Mouse (Mus musculus): ENCODE measurements at regions not wholly inside any gene's neighbourhood (a gene's known extent, or its start where the extent isn't known, plus 50 kb on each side); places are given as distances from the start of the nearest gene placed in this dataset.

- H3K27ac ChIP-seq = no peak overlapping the region
- DNase-seq = no peak
- intact Hi-C loops (cut with DNase I) = no loop called here
- no peak overlapping the region for H3K4me3 ChIP-seq
- no peak for TF ChIP-seq CTCF (IDR thresholded peaks at IDR 0.05)
Observed at GRCm38 (mm10) chr15:52095629-52096190, 1789.0 kb upstream of the Gm7489 start.

- Histone ChIP-seq H3K4me3 (no peak overlapping the region), H3K27ac (no peak overlapping the region)
- intact Hi-C loops (cut with DNase I) = no loop called here
- no peak for DNase-seq
- no peak for TF ChIP-seq CTCF (IDR thresholded peaks at IDR 0.05)
Observed at GRCm38 (mm10) chr15:52108761-52109160, 1775.9 kb upstream of the Gm7489 start.

- no peak for TF ChIP-seq CTCF (IDR thresholded peaks at IDR 0.05)
- no peak for DNase-seq
- Histone ChIP-seq H3K27ac (no peak overlapping the region), H3K4me3 (no peak overlapping the region)
- intact Hi-C loops (cut with DNase I) = no loop called here
Observed at GRCm38 (mm10) chr15:52114368-52115036, 1770.2 kb upstream of the Gm7489 start.

DNA sequence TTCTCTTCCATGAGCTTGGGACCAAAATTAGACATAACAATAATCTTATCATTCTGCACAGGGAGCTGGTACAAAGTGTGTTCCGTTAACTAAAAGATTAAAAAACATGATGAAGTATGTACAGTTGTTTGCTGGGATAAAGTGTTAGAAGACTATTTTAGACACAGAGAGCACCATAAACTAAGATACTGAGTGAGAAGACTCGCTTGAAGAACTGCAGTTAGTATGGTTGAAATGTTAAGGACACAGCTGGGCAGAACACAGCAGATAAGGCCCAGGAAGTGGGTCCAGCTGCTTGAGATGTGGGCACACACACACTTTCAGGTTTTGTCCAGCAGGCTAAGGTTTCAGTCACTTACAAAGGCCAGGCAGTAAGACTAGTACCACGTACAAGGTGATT lies 1748.0 kb upstream of the Gm7489 start:
- no peak overlapping the region for H3K4me3 ChIP-seq
- intact Hi-C loops (cut with DNase I) = no loop called here
- no peak for DNase-seq
- no peak overlapping the region for H3K27ac ChIP-seq
- no peak for TF ChIP-seq CTCF (IDR thresholded peaks at IDR 0.05)

DNA sequence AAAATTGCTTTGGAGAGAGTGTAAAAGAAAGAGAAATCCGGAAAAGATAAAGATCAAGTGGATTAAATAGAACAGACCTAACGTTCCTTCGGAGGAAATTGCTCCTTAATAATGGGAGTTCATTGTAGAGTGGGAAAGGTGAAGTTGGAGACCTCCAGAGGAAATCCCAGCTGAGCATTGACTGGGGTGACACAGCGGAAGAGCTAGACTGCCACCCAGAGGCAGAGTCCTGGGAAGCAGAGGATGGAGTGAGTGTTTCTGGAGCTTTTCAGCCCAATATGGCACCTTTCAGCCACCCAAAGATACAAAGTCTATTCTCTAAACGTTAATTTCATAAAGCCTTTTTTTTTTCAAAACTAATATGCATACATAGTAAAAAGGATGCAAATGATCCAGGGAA lies 1731.3 kb upstream of the Gm7489 start:
- Histone ChIP-seq H3K27ac (no peak overlapping the region), H3K4me3 (no peak overlapping the region)
- TF ChIP-seq CTCF (IDR thresholded peaks at IDR 0.05) = peak; percentile 61
- DNase-seq = peak; percentile 19
- intact Hi-C loops (cut with DNase I) = loop anchor here (2.0 kb wide), 1 partner anchor 243 kb away; no protein-coding TSS in a partner anchor

DNA sequence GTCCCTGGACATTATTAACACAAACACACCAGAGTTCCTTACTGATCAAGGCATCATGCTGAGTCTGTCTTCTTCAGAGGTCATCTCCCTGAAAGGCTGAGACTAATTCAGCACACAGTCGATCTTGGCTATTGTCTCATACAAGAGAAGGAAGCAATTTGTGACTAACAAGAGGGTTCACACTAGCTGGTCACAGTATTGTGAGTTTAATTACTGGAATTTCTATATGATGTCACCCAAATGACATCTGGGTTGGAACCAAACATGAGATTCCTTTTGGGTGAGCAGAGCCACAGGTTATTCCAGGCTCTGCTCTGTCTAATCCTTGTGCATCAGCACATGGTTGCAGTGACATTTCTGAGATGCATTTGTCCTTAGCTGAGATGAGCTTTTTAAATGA lies 1728.9 kb upstream of the Gm7489 start:
- no peak for TF ChIP-seq CTCF (IDR thresholded peaks at IDR 0.05)
- Histone ChIP-seq H3K4me3 (no peak overlapping the region), H3K27ac (no peak overlapping the region)
- DNase-seq = no peak
- intact Hi-C loops (cut with DNase I) = no loop called here

DNA sequence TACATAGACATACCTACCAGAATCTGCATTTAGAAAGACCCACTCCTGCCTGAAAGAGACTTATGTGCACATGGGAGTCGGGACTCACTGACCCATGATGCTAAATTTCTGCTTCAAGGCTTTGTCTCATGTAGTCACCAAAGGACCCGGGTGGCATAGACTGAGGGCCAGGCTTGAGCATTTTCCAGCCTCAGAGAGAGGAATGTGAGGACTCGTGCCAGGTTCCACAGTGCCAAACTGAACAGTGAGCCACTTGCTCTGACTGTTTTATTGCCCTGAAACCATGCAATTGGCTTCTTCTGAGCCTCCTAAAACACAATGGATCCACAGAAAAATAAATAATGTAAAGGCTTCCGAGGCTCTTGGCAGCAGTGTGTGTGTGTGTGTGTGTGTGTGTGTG lies 1727.9 kb upstream of the Gm7489 start:
- DNase-seq = no peak
- TF ChIP-seq CTCF (IDR thresholded peaks at IDR 0.05) = no peak
- intact Hi-C loops (cut with DNase I) = no loop called here
- Histone ChIP-seq H3K27ac (no peak overlapping the region), H3K4me3 (no peak overlapping the region)

DNA sequence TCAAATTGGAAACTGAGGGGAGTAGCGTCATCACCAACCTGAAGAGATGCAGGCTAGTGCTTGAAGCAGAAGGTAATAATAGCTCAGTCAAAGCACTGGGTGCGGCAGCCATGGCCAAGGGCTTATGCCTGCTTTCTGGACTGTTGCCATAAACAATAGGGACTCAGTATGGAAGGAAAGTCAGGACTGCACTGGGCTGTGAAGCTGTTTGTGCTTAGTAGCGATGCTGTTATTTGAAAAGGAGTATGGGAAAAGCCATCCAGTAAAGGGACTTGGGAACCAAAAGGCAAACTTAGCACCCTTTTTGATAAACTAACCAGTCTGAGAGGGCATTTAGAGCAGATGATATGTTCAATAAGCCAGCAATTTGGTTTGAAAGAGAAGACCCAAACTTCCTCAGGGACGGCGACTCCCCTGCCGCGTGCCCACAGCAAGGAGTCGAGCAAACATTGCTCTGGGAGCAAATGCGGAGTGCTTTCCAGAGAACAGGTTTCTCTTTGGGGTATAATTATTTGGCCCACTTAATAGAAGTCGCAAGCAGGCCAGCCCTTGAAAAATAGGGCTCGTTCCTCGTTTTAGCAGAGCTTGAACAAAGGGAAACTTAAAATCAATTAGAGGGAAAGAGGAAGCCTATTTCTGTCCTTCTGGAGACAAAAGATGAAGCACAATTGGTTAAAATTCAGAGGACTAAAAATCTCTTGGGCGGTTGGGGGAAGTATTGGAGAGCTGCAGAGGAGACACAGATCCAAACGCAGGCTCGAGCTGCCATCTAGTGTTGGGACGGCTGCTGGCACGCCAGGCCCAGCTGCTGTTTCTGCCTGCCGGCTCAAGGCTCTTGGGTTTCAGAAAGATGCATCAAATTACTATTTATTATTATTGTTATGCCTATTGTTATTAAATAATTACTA lies 1724.3 kb upstream of the Gm7489 start:
- peak; percentile 83 for DNase-seq
- Histone ChIP-seq H3K4me3 (peak overlapping the region; percentile 61), H3K27ac (no peak overlapping the region)
- intact Hi-C loops (cut with DNase I) = loop anchor here (2.0 to 10.0 kb wide), 2 partner anchors 248 to 294 kb away; no protein-coding TSS in a partner anchor
- TF ChIP-seq CTCF (IDR thresholded peaks at IDR 0.05) = peak; percentile 97

DNA sequence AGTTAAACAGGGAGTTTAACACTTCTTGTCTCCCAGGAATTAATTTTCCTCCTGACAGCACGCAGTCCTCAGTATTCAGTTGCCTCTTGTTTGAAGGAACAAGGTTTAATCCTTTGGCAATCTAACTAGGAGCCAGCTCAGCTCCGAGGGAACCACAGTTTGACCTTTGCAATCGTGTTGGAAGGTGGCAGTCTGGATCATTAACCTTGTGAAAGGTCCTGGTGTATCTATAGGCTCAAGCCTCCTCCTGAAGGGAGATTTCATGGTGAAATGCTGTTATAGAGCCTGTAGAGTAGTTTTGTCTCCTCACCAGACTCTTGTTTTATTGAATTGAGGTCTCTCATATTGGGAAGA lies 1723.6 kb upstream of the Gm7489 start:
- intact Hi-C loops (cut with DNase I) = loop anchor here (2.0 to 10.0 kb wide), 2 partner anchors 248 to 294 kb away; no protein-coding TSS in a partner anchor
- H3K4me3 ChIP-seq = no peak overlapping the region
- no peak for TF ChIP-seq CTCF (IDR thresholded peaks at IDR 0.05)
- H3K27ac ChIP-seq = no peak overlapping the region
- no peak for DNase-seq

GRCm38 (mm10) chr15:52161568-52162316 lies 1723.0 kb upstream of the Gm7489 start:
- no peak for TF ChIP-seq CTCF (IDR thresholded peaks at IDR 0.05)
- Histone ChIP-seq H3K4me3 (no peak overlapping the region), H3K27ac (no peak overlapping the region)
- peak; percentile 16 for DNase-seq
- intact Hi-C loops (cut with DNase I) = loop anchor here (2.0 to 10.0 kb wide), 2 partner anchors 249 to 293 kb away; no protein-coding TSS in a partner anchor

GRCm38 (mm10) chr15:52166144-52166543 lies 1718.6 kb upstream of the Gm7489 start:
- intact Hi-C loops (cut with DNase I) = loop anchor here (10.0 kb wide), 1 partner anchor 289 kb away; no protein-coding TSS in a partner anchor
- no peak overlapping the region for H3K27ac ChIP-seq
- TF ChIP-seq CTCF (IDR thresholded peaks at IDR 0.05) = no peak
- no peak for DNase-seq
- no peak overlapping the region for H3K4me3 ChIP-seq
